Mouse (Mus musculus): Measurements from ENCODE around the gene Lrrc45. TPM values are rescaled to one million over a fixed set of nuclear protein-coding genes. Genes with fewer than 3 reads are reported as not detected.

Gene Lrrc45
- total and polyA plus RNA-seq, 3 experiments, result 31.0 to 45.1 TPM; not detected in 1

- TF ChIP-seq USF2 (IDR thresholded peaks at IDR 0.05; ENCODE audit: borderline replicate concordance in 1 of 2, insufficient read depth in 1 of 2, low read depth in 1 of 2, low read length in 2 of 2) (peak in 1 of 2 experiments; percentile 89; a peak in 2 of 4 replicates), USF1 (IDR thresholded peaks at IDR 0.05; ENCODE audit: low read depth, low read length) (peak; percentile 99), ZNF384 (IDR thresholded peaks at IDR 0.05; ENCODE audit: low read depth, low read length) (no peak), ZC3H11A (IDR thresholded peaks at IDR 0.05; ENCODE audit: low read depth, low read length) (no peak), POLR2AphosphoS5 (IDR thresholded peaks at IDR 0.05; ENCODE audit: borderline replicate concordance, low read depth, low read length) (no peak), TBP (IDR thresholded peaks at IDR 0.05; ENCODE audit: low read depth, low read length) (peak; percentile 78), MAX (IDR thresholded peaks at IDR 0.05; ENCODE audit: low read length) (peak; percentile 96), SMC3 (IDR thresholded peaks at IDR 0.05; ENCODE audit: low read depth, low read length) (no peak; the same call in 1 of the 2 replicates), MYC (IDR thresholded peaks at IDR 0.05; ENCODE audit: low read depth, low read length) (peak; percentile 95), TCF12 (IDR thresholded peaks at IDR 0.05; ENCODE audit: low read depth, low read length) (peak; percentile 67), KAT2A (conservative IDR thresholded peaks at IDR 0.05; ENCODE audit: low read depth, low read length) (no peak; the same call in 1 of the 2 replicates), TAL1 (IDR thresholded peaks at IDR 0.05; ENCODE audit: low read length) (no peak), E2F4 (IDR thresholded peaks at IDR 0.05; ENCODE audit: borderline replicate concordance, low read depth, low read length) (peak; percentile 63; the same call in 1 of the 2 replicates), CHD2 (IDR thresholded peaks at IDR 0.05; ENCODE audit: low read length) (no peak), BHLHE40 (IDR thresholded peaks at IDR 0.05; ENCODE audit: borderline replicate concordance, low read depth, low read length) (peak; percentile 96)
Observed at GRCm38 (mm10) chr11:120672687-120673593, 40.8 kb upstream of the Lrrc45 start, which contains the start of gene Aspscr1 (continued).

DNA sequence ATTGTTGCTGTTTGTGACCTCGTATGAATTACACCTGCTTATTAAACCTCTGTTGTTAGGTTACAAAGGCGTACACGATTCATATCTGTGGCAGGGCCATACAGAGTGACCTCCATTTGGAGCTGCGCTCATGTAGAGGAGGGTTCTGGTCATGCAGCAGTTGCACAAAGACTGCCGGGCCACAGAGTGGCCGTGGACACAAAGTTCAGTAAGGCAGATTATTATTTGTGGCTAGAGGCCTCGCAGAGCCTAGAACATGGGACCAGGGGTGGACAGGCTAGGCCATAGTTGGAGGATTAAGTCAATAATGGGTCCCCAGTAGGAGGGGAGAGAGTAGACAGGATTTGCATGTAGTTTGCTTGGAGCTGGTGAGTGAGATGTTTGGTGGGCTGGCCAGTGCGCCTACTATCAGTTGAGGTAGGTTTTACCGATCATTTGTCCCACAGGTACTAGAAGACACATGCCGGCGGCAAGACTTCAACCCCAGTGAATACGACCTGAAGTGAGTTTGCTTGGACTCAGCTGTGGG, 40.1 kb upstream of the Lrrc45 start:
- H3K27me3 ChIP-seq (ENCODE audit: control insufficient read depth in 1 of 2, insufficient read depth in 2 of 2, low read length in 2 of 2), result no peaks in the 10 kb centered on the region
- H3K9ac ChIP-seq (ENCODE audit: control insufficient read depth, low read depth, low read length, poor library complexity, severe bottlenecking), result peak overlapping the region; percentile 80
- H3K27ac ChIP-seq (ENCODE audit: control insufficient read depth, low read depth, low read length), result peak overlapping the region; percentile 70
- H3K4me3 ChIP-seq (ENCODE audit: control insufficient read depth in 1 of 2, insufficient read depth in 1 of 2, low read depth in 2 of 2, low read length in 2 of 2), result peak overlapping the region; percentile 68 to 70
- DNase-seq (ENCODE audit: low read depth, low spot score), result no peak
- no peaks in the 10 kb centered on the region for H3K9me3 ChIP-seq (replicated peaks; ENCODE audit: insufficient read depth, low read length)
- TF ChIP-seq ETS1 (IDR thresholded peaks at IDR 0.05; ENCODE audit: low read depth, low read length), result 0 out of 2 replicates have a peak, but pooled peaks have one; percentile 7
- TF ChIP-seq MYC (IDR thresholded peaks at IDR 0.05; ENCODE audit: low read depth, low read length), result no peak
- TF ChIP-seq CHD1 (IDR thresholded peaks at IDR 0.05; ENCODE audit: low read depth, low read length), result 0 out of 2 replicates have a peak, but pooled peaks have one; percentile 12
- H3K4me1 ChIP-seq (ENCODE audit: control insufficient read depth in 1 of 2, insufficient read depth in 2 of 2, low read length in 2 of 2), result peaks cover 0 to 11% of the 10 kb centered on the region in 2 experiments; a peak in 2 of 4 replicates
- H3K36me3 ChIP-seq (ENCODE audit: control insufficient read depth in 1 of 2, insufficient read depth in 2 of 2, low read length in 2 of 2), result peaks cover 0 to 11% of the 10 kb centered on the region in 2 experiments; a peak in 2 of 4 replicates
- H3K79me2 ChIP-seq (ENCODE audit: control insufficient read depth, insufficient read depth, low read length, poor library complexity), result peaks cover 5% of the 10 kb centered on the region; the same call in 1 of the 2 replicates

All from MEL (cell line).